Mouse (Mus musculus) bone marrow macrophage, adult 2 months (primary cell): ENCODE results near the gene Tcp11l2. TPM values are rescaled to one million over a fixed set of nuclear protein-coding genes. Genes with fewer than 3 reads are reported as not detected.

Experiments used
- H3K27ac ChIP-seq: 2 replicates; pipeline ENCODE4 v1.5.1; 2012; ENCODE audit warnings: low read depth, low read length; ENCODE audit not compliant: insufficient read depth
- H3K4me1 ChIP-seq: 2 replicates; pipeline ENCODE4 v1.6.1; 2012; ENCODE audit warnings: low read length; ENCODE audit not compliant: control insufficient read depth, insufficient read depth
- H3K4me3 ChIP-seq: 2 replicates; pipeline ENCODE4 v1.5.1; 2012; ENCODE audit warnings: mild to moderate bottlenecking, low read length, moderate library complexity; ENCODE audit not compliant: insufficient read depth
- CTCF ChIP-seq: IDR thresholded peaks from 2 replicates; pipeline ENCODE4 v1.5.1; 2012; ENCODE audit warnings: low read depth, mild to moderate bottlenecking, low read length, moderate library complexity
- POLR2A ChIP-seq: IDR thresholded peaks from 2 replicates; pipeline ENCODE4 v1.6.1; 2012; ENCODE audit warnings: mild to moderate bottlenecking, low read depth, low read length, borderline replicate concordance
- polyA plus RNA-seq: library from polyadenylated mRNA; stranded (reverse); fragments of >200 nt; gene quantifications from 2 replicates; pipeline ENCODE4 v1.2.4, GENCODE M21; 2012; ENCODE audit not compliant: missing spikeins, insufficient read depth, insufficient read length

Tcp11l2 gene
- polyA plus RNA-seq, 1 experiment: 57.5 TPM

- Histone ChIP-seq H3K27ac (no peak overlapping the region), H3K4me1 (peaks cover 22% of the 10 kb centered on the region), H3K4me3 (no peak overlapping the region)
- TF ChIP-seq POLR2A: no peak
- TF ChIP-seq CTCF: no peak
Measured at GRCm38 (mm10) chr10:84535859-84536258, 40.6 kb upstream of the Tcp11l2 start.

GRCm38 (mm10) chr10:84539651-84540050 is 36.8 kb upstream of the Tcp11l2 start:
- TF ChIP-seq POLR2A (no peak), CTCF (no peak)
- H3K4me3 ChIP-seq: no peak overlapping the region
- H3K4me1 ChIP-seq: peaks cover 21% of the 10 kb centered on the region
- H3K27ac ChIP-seq: no peak overlapping the region

GRCm38 (mm10) chr10:84542802-84543658 is 33.4 kb upstream of the Tcp11l2 start:
- Histone ChIP-seq H3K4me3 (no peak overlapping the region), H3K27ac (peak overlapping the region; percentile 28; the same call in 1 of the 2 replicates), H3K4me1 (peaks cover 19% of the 10 kb centered on the region)
- TF ChIP-seq CTCF (no peak), POLR2A (no peak)

GRCm38 (mm10) chr10:84544841-84545610 is 31.4 kb upstream of the Tcp11l2 start:
- TF ChIP-seq POLR2A: no peak
- no peak for TF ChIP-seq CTCF
- H3K4me3 ChIP-seq: no peak overlapping the region
- H3K27ac ChIP-seq: no peak overlapping the region
- peaks cover 24% of the 10 kb centered on the region for H3K4me1 ChIP-seq

- Histone ChIP-seq H3K4me1 (peaks cover 25% of the 10 kb centered on the region), H3K4me3 (no peak overlapping the region), H3K27ac (peak overlapping the region; percentile 93)
- TF ChIP-seq CTCF (no peak), POLR2A (no peak)
Measured at GRCm38 (mm10) chr10:84549146-84549919, 27.1 kb upstream of the Tcp11l2 start.

- Histone ChIP-seq H3K4me3 (peak overlapping the region; percentile 46), H3K27ac (peak overlapping the region; percentile 93), H3K4me1 (peaks cover 29% of the 10 kb centered on the region)
- no peak for TF ChIP-seq POLR2A
- TF ChIP-seq CTCF: no peak
Measured at GRCm38 (mm10) chr10:84549920-84550293, 26.5 kb upstream of the Tcp11l2 start.

GRCm38 (mm10) chr10:84551846-84552245 is 24.6 kb upstream of the Tcp11l2 start:
- Histone ChIP-seq H3K4me3 (no peak overlapping the region), H3K4me1 (peaks cover 40% of the 10 kb centered on the region), H3K27ac (no peak overlapping the region)
- no peak for TF ChIP-seq POLR2A
- no peak for TF ChIP-seq CTCF

- Histone ChIP-seq H3K4me3 (no peak overlapping the region), H3K4me1 (peaks cover 40% of the 10 kb centered on the region), H3K27ac (no peak overlapping the region)
- TF ChIP-seq POLR2A: no peak
- no peak for TF ChIP-seq CTCF
Measured at GRCm38 (mm10) chr10:84552477-84552876, 23.9 kb upstream of the Tcp11l2 start.

- H3K4me1 ChIP-seq: peaks cover 35% of the 10 kb centered on the region
- no peak overlapping the region for H3K27ac ChIP-seq
- no peak for TF ChIP-seq CTCF
- no peak for TF ChIP-seq POLR2A
- no peak overlapping the region for H3K4me3 ChIP-seq
Measured at GRCm38 (mm10) chr10:84554291-84555009, 22.0 kb upstream of the Tcp11l2 start.
